Mouse (Mus musculus): ENCODE measurements at regions not wholly inside any gene's neighbourhood (a gene's known extent, or its start where the extent isn't known, plus 50 kb on each side); places are given as distances from the start of the nearest gene placed in this dataset.

DNA sequence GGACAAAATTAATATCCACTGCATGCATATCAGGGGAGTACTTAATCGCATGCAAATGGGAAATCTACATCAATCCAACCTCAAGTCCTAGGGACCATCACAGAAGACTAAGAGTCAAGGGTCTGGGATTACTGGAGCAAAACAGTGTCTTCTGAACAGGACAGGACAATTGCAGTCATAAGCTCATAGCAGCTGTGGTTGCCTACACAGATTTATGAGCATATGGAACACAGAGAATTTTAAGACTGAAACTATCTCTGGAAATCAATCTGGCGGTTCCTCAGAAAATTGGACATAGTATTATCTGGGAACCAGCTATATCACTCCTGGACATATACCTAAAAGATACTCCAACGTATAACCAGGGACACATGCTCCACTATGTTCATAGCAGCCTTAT is 99.8 kb upstream of the Hpf1 start:
- no peaks in the 10 kb centered on the region for H3K4me1 ChIP-seq (ENCODE audit: insufficient read depth, low read depth, low read length)
- DNase-seq (ENCODE audit: low spot score) (no peak), ATAC-seq (ENCODE audit: extremely low read depth, insufficient number of reproducible peaks, low FRiP score, poor library complexity, severe bottlenecking) (no peak)
- H3K36me3 ChIP-seq (replicated peaks), result no peaks in the 10 kb centered on the region
- no peaks in the 10 kb centered on the region for H3K9me3 ChIP-seq (replicated peaks)
- no peak overlapping the region for H3K4me3 ChIP-seq (ENCODE audit: low read depth, low read length)
- TF ChIP-seq GATA2 (IDR thresholded peaks at IDR 0.05; ENCODE audit: borderline replicate concordance, low read depth, low read length) (no peak), POLR2AphosphoS5 (IDR thresholded peaks at IDR 0.05; ENCODE audit: insufficient replicate concordance, low read depth, low read length) (no peak), CTCF (IDR thresholded peaks at IDR 0.05; ENCODE audit: low read depth, low read length) (no peak), GATA1 (IDR thresholded peaks at IDR 0.05; ENCODE audit: borderline replicate concordance, low read length) (no peak), TAL1 (conservative IDR thresholded peaks at IDR 0.05; ENCODE audit: low read depth, low read length) (no peak)
- H3K27me3 ChIP-seq (ENCODE audit: insufficient read depth, low read length), result no peaks in the 10 kb centered on the region; the same call in 1 of the 2 replicates

DNA sequence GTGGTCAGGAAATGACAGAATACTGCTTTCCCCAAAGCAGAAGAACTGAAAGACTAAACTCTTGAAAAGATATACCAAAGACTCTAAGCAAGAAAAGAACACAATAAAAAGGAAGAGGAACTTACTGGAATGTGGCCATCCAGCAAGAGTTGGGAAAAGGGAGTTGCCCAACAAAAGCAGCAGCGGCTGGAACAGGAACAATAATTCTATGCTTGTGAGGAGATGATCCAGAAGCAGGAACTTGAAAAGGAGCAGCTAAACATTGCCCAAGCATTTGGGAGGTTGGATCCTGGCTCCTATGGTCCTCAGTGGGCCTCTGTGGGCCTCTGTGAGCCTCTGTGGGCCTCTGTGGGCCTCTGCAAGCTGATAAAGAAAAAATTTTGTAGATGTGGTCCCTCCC is 97.7 kb upstream of the Hpf1 start:
- ATAC-seq (ENCODE audit: extremely low read depth, insufficient number of reproducible peaks, low FRiP score, poor library complexity, severe bottlenecking) (no peak), DNase-seq (ENCODE audit: low spot score) (no peak)
- Histone ChIP-seq H3K27me3 (ENCODE audit: insufficient read depth, low read length) (no peaks in the 10 kb centered on the region; the same call in 1 of the 2 replicates), H3K4me3 (ENCODE audit: low read depth, low read length) (no peak overlapping the region), H3K4me1 (ENCODE audit: insufficient read depth, low read depth, low read length) (no peaks in the 10 kb centered on the region), H3K9me3 (replicated peaks) (no peaks in the 10 kb centered on the region), H3K36me3 (replicated peaks) (no peaks in the 10 kb centered on the region)
- TF ChIP-seq GATA1 (IDR thresholded peaks at IDR 0.05; ENCODE audit: borderline replicate concordance, low read length) (no peak), POLR2AphosphoS5 (IDR thresholded peaks at IDR 0.05; ENCODE audit: insufficient replicate concordance, low read depth, low read length) (no peak)

DNA sequence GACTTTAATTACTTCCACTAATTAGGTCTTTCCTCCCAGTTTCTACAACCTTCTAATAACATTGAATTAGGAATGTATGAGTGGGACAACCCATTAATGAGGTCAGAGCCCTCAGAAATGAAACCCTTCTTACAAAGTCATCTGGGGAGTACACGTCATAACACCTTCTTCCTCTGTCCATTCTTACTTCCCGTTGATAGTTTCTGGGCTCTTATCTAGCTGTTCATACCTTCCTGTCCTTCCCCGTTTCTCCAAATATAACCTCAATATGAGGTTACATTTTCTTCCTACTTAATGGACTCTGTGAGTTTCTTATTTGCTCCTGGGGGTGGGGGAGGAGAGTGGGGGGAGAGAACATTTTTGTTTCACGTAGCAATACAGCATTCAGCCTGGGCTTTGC is 85.4 kb upstream of the Hpf1 start:
- Histone ChIP-seq H3K9me3 (replicated peaks) (no peaks in the 10 kb centered on the region), H3K36me3 (replicated peaks) (no peaks in the 10 kb centered on the region), H3K4me1 (ENCODE audit: insufficient read depth, low read depth, low read length) (no peaks in the 10 kb centered on the region), H3K27me3 (ENCODE audit: insufficient read depth, low read length) (peaks cover 9% of the 10 kb centered on the region), H3K4me3 (ENCODE audit: low read depth, low read length) (no peak overlapping the region)
- no peak for TF ChIP-seq CTCF (IDR thresholded peaks at IDR 0.05; ENCODE audit: low read depth, low read length)
- no peak for TF ChIP-seq GATA2 (IDR thresholded peaks at IDR 0.05; ENCODE audit: borderline replicate concordance, low read depth, low read length)
- no peak for TF ChIP-seq POLR2AphosphoS5 (IDR thresholded peaks at IDR 0.05; ENCODE audit: insufficient replicate concordance, low read depth, low read length)
- no peak for TF ChIP-seq GATA1 (IDR thresholded peaks at IDR 0.05; ENCODE audit: borderline replicate concordance, low read length)
- no peak for TF ChIP-seq TAL1 (conservative IDR thresholded peaks at IDR 0.05; ENCODE audit: low read depth, low read length)
- ATAC-seq (ENCODE audit: extremely low read depth, insufficient number of reproducible peaks, low FRiP score, poor library complexity, severe bottlenecking), result peak; percentile 54
- DNase-seq (ENCODE audit: low spot score), result no peak

DNA sequence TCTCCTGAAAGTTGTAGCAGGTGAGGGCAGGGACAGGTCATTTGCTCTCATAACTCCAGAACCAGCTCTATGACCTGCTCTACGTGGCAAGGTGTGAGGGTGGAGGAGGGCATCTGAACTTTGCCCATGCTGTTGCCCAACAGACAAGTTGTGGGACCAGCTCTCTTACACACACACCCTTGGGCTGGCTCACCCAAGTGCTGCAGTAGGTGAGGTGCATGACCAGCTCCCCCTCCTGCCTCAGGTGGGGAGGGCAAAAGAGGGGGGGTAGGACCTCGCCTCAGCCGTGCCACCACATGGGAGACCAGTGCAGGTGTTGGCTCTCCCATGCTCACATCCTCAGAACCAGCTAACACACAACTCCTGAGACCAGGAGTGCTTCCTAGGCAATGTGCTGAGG is 83.4 kb upstream of the Hpf1 start:
- H3K36me3 ChIP-seq (replicated peaks), result no peaks in the 10 kb centered on the region
- H3K4me3 ChIP-seq (ENCODE audit: low read depth, low read length), result no peak overlapping the region
- H3K9me3 ChIP-seq (replicated peaks), result no peaks in the 10 kb centered on the region
- H3K4me1 ChIP-seq (ENCODE audit: insufficient read depth, low read depth, low read length), result no peaks in the 10 kb centered on the region
- ATAC-seq (ENCODE audit: extremely low read depth, insufficient number of reproducible peaks, low FRiP score, poor library complexity, severe bottlenecking), result no peak
- DNase-seq (ENCODE audit: low spot score), result no peak
- TF ChIP-seq GATA2 (IDR thresholded peaks at IDR 0.05; ENCODE audit: borderline replicate concordance, low read depth, low read length), result no peak
- no peak for TF ChIP-seq CTCF (IDR thresholded peaks at IDR 0.05; ENCODE audit: low read depth, low read length)
- no peak for TF ChIP-seq GATA1 (IDR thresholded peaks at IDR 0.05; ENCODE audit: borderline replicate concordance, low read length)
- no peak for TF ChIP-seq TAL1 (conservative IDR thresholded peaks at IDR 0.05; ENCODE audit: low read depth, low read length)
- TF ChIP-seq POLR2AphosphoS5 (IDR thresholded peaks at IDR 0.05; ENCODE audit: insufficient replicate concordance, low read depth, low read length), result no peak
- peaks cover 12% of the 10 kb centered on the region for H3K27me3 ChIP-seq (ENCODE audit: insufficient read depth, low read length)

DNA sequence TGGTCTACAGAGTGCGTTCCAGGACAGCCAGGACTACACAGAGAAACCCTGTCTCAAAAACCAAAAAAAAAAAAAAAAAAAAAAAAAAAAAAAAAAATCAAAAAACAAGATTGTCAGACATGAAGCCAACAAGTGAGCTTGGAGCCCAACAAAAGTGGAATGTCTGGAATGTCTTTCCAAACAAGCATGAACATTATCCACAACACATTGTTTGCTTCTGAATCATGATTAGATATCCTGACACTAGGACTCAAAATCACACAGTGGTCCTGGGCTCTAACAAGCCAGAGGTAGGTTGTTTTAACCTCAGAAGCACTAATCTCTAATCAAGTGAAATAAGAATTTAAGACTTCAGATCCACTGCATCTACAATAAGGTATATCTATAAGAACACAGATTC is 80.4 kb upstream of the Hpf1 start:
- peaks cover 19% of the 10 kb centered on the region for H3K27me3 ChIP-seq (ENCODE audit: insufficient read depth, low read length)
- no peak for DNase-seq (ENCODE audit: low spot score)
- no peaks in the 10 kb centered on the region for H3K4me1 ChIP-seq (ENCODE audit: insufficient read depth, low read depth, low read length)
- H3K4me3 ChIP-seq (ENCODE audit: low read depth, low read length), result no peak overlapping the region
- no peaks in the 10 kb centered on the region for H3K36me3 ChIP-seq (replicated peaks)
- no peak for TF ChIP-seq GATA1 (IDR thresholded peaks at IDR 0.05; ENCODE audit: borderline replicate concordance, low read length)
- no peak for TF ChIP-seq TAL1 (conservative IDR thresholded peaks at IDR 0.05; ENCODE audit: low read depth, low read length)
- TF ChIP-seq POLR2AphosphoS5 (IDR thresholded peaks at IDR 0.05; ENCODE audit: insufficient replicate concordance, low read depth, low read length), result no peak
- TF ChIP-seq CTCF (IDR thresholded peaks at IDR 0.05; ENCODE audit: low read depth, low read length), result no peak
- TF ChIP-seq GATA2 (IDR thresholded peaks at IDR 0.05; ENCODE audit: borderline replicate concordance, low read depth, low read length), result no peak
- no peaks in the 10 kb centered on the region for H3K9me3 ChIP-seq (replicated peaks)
- ATAC-seq (ENCODE audit: extremely low read depth, insufficient number of reproducible peaks, low FRiP score, poor library complexity, severe bottlenecking), result no peak

DNA sequence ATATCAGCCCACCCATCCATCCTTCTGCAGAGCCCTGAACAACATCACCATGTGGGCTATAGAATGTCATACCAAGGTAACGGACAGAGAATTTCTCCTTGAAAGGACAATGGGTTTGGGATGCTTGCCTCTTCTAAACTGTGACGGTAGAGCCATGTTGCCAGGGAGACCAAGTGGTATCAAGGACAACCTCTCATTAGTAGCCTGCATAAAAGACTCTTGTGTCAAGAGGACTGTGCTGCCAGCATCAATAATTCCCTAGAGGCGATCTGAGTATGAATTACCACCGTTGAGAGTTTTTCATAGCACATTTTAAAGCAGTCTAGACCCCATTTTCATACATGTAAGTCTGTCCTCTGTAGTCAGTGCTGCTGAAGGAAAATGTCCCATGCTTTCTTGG is 79.3 kb upstream of the Hpf1 start:
- TF ChIP-seq GATA1 (IDR thresholded peaks at IDR 0.05; ENCODE audit: borderline replicate concordance, low read length) (no peak), TAL1 (conservative IDR thresholded peaks at IDR 0.05; ENCODE audit: low read depth, low read length) (no peak), CTCF (IDR thresholded peaks at IDR 0.05; ENCODE audit: low read depth, low read length) (no peak), POLR2AphosphoS5 (IDR thresholded peaks at IDR 0.05; ENCODE audit: insufficient replicate concordance, low read depth, low read length) (no peak), GATA2 (IDR thresholded peaks at IDR 0.05; ENCODE audit: borderline replicate concordance, low read depth, low read length) (no peak)
- no peaks in the 10 kb centered on the region for H3K9me3 ChIP-seq (replicated peaks)
- H3K4me3 ChIP-seq (ENCODE audit: low read depth, low read length), result no peak overlapping the region
- no peaks in the 10 kb centered on the region for H3K4me1 ChIP-seq (ENCODE audit: insufficient read depth, low read depth, low read length)
- peaks cover 19% of the 10 kb centered on the region for H3K27me3 ChIP-seq (ENCODE audit: insufficient read depth, low read length)
- ATAC-seq (ENCODE audit: extremely low read depth, insufficient number of reproducible peaks, low FRiP score, poor library complexity, severe bottlenecking) (no peak), DNase-seq (ENCODE audit: low spot score) (no peak)
- H3K36me3 ChIP-seq (replicated peaks), result no peaks in the 10 kb centered on the region

All from G1E (cell line).